Mouse (Mus musculus) C2C12 (cell line): Measurements from ENCODE around the gene Dennd4a. TPM values are rescaled to one million over a fixed set of nuclear protein-coding genes. Genes with fewer than 3 reads are reported as not detected.

Source experiments
- H3K27me3 ChIP-seq: one replicate; pipeline ENCODE4 v1.6.1; 2011; ENCODE audit not compliant: control insufficient read depth, insufficient read depth, insufficient read length
- H3K36me3 ChIP-seq: one replicate; pipeline ENCODE4 v1.6.1; 2011; ENCODE audit not compliant: control insufficient read depth, insufficient read depth
- H3K4me3 ChIP-seq: one replicate; pipeline ENCODE4 v1.5.1; 2011; ENCODE audit warnings: mild to moderate bottlenecking, control low read depth; ENCODE audit not compliant: poor library complexity, insufficient read depth, severe bottlenecking
- H3K79me2 ChIP-seq: one replicate; pipeline ENCODE4 v1.6.1; 2011; ENCODE audit not compliant: control insufficient read depth, insufficient read depth
- H3K79me3 ChIP-seq: one replicate; pipeline ENCODE4 v1.6.1; 2011; ENCODE audit warnings: low read depth, control low read depth
- H3ac ChIP-seq: one replicate; pipeline ENCODE3; 2011; ENCODE audit warnings: low read depth; ENCODE audit not compliant: control insufficient read depth, insufficient read length
- CEBPB ChIP-seq: IDR thresholded peaks from one replicate; pipeline ENCODE4 v1.6.1; 2011; ENCODE audit warnings: low read depth, mild to moderate bottlenecking, control low read depth, moderate library complexity
- CTCF ChIP-seq: IDR thresholded peaks from one replicate; pipeline ENCODE4 v1.5.1; 2011; ENCODE audit not compliant: control insufficient read depth, insufficient read depth, insufficient read length
- FOSL1 ChIP-seq: IDR thresholded peaks from one replicate; pipeline ENCODE4 v1.8.0; 2011; ENCODE audit warnings: mild to moderate bottlenecking, low read length; ENCODE audit not compliant: poor library complexity, insufficient read depth, severe bottlenecking
- MAX ChIP-seq: IDR thresholded peaks from one replicate; pipeline ENCODE4 v1.6.1; 2011; ENCODE audit warnings: mild to moderate bottlenecking, control low read depth
- MYOD1 ChIP-seq: IDR thresholded peaks from one replicate; pipeline ENCODE4 v1.6.1; 2011; ENCODE audit warnings: low read depth; ENCODE audit not compliant: control insufficient read depth, insufficient read length
- MYOG ChIP-seq: IDR thresholded peaks from one replicate; pipeline ENCODE4 v1.6.1; 2011; ENCODE audit not compliant: control insufficient read depth, insufficient read length; ENCODE audit errors: extremely low read depth
- USF1 ChIP-seq: IDR thresholded peaks from one replicate; pipeline ENCODE4 v1.6.1; 2011; ENCODE audit warnings: low read depth, mild to moderate bottlenecking, control low read depth, moderate library complexity
- polyA plus RNA-seq: library from polyadenylated mRNA; unstranded; fragments of >200 nt; fragmentation: generic; extraction: Trizol; gene quantifications from one replicate; pipeline ENCODE4 v1.2.1, GENCODE M21; 2012; ENCODE audit warnings: missing spikeins

Gene Dennd4a
- polyA plus RNA-seq, 1 experiment: 1.3 TPM

- H3K79me2 ChIP-seq: no peaks in the 10 kb centered on the region
- TF ChIP-seq MYOG (no peak), FOSL1 (no peak), CTCF (no peak), USF1 (no peak), MYOD1 (no peak), MAX (no peak), CEBPB (no peak)
- H3K4me3 ChIP-seq: no peak overlapping the region
- H3ac ChIP-seq: no peak overlapping the region
- no peaks in the 10 kb centered on the region for H3K27me3 ChIP-seq
- no peaks in the 10 kb centered on the region for H3K36me3 ChIP-seq
- H3K79me3 ChIP-seq: no peaks in the 10 kb centered on the region
These were observed 7.5 kb upstream of the Dennd4a start for GRCm38 (mm10) chr9:64803373-64804214.

- Histone ChIP-seq H3K36me3 (no peaks in the 10 kb centered on the region), H3K27me3 (no peaks in the 10 kb centered on the region), H3K79me3 (no peaks in the 10 kb centered on the region), H3K79me2 (no peaks in the 10 kb centered on the region), H3ac (no peak overlapping the region), H3K4me3 (no peak overlapping the region)
- TF ChIP-seq MYOG (no peak), CEBPB (no peak), MAX (no peak), USF1 (no peak), MYOD1 (no peak)
These were observed 5.3 kb upstream of the Dennd4a start for GRCm38 (mm10) chr9:64805875-64806274.

DNA sequence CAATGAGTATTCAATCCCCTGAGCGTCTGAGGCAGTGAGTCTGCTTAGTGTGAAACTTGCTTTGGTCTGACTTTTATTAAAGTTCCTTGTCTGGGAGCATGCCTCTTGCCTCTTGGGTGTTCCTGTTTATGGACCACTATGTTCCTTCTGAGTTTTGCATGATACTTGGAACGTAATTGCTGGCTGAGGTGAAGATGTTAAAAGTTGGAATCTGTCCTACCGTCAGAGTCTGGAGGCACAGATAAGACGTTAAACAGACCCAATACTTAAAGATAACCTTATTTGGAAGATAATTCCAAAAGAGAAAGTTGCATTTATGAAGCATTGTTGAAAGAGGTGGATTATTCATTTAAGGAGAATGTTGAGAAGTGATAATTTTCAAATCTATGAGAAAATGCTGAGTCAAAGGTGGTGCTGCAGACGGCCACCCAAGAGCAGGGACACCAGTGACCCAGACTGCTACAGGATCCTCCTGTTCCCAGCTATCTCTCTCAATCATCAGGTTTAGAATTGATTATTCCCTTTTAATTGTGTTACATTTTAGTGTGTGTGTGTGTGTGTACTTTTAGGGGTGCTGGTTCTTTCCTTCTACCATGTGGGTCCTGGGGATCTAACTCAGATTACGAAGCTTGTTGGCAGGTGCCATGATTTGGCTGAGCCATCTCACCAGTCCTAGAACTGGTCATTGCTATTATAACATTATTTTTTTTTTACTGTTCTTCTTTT, 4.6 kb upstream of the Dennd4a start:
- H3ac ChIP-seq: no peak overlapping the region
- H3K4me3 ChIP-seq: no peak overlapping the region
- no peak for TF ChIP-seq USF1
- no peak for TF ChIP-seq FOSL1
- no peak for TF ChIP-seq CTCF
- TF ChIP-seq MYOD1: no peak
- no peak for TF ChIP-seq CEBPB
- TF ChIP-seq MAX: no peak
- H3K27me3 ChIP-seq: no peaks in the 10 kb centered on the region
- no peaks in the 10 kb centered on the region for H3K36me3 ChIP-seq
- no peaks in the 10 kb centered on the region for H3K79me2 ChIP-seq
- no peaks in the 10 kb centered on the region for H3K79me3 ChIP-seq

DNA sequence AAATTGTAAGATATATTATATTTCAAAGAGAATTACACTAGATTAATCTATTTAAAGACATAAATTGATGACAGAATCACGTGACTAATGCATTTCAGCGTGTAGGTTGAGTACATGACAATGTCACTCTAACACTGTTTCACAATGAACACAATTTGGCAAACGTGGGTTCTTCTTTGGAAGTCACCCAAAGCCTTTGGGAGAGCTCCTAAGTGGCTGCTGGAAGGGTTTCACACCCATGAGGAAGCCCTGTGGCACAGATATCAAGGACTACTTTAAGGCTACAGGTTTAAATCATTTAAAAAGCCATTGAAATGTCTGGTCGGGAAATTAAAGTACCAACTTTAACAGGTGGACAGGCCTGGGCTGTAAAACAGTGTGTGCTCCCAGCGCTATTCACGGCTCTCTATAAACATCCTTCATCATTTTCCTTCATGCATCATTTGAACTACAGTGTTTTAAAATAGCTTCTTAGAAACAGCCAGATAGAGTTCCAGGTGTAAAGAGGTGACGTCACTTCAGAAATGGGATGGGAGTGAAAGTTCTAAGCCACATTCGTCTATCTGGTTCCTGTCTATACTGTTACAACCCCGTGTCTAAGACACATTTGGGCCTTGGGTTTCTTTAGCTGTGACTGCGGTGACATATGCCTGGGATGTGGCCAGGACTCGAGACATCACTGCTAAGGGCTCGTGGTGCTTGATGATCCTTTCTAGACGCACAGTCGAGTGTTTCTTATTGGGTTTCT, 3.9 kb upstream of the Dennd4a start:
- H3K27me3 ChIP-seq: no peaks in the 10 kb centered on the region
- TF ChIP-seq MYOD1 (no peak), CEBPB (no peak), MAX (no peak), MYOG (no peak), USF1 (no peak), FOSL1 (no peak), CTCF (no peak)
- H3ac ChIP-seq: no peak overlapping the region
- H3K79me2 ChIP-seq: no peaks in the 10 kb centered on the region
- no peaks in the 10 kb centered on the region for H3K36me3 ChIP-seq
- no peaks in the 10 kb centered on the region for H3K79me3 ChIP-seq
- H3K4me3 ChIP-seq: no peak overlapping the region

GRCm38 (mm10) chr9:64809851-64810250, 1.3 kb upstream of the Dennd4a start:
- no peaks in the 10 kb centered on the region for H3K79me3 ChIP-seq
- no peaks in the 10 kb centered on the region for H3K27me3 ChIP-seq
- H3K36me3 ChIP-seq: no peaks in the 10 kb centered on the region
- no peak overlapping the region for H3ac ChIP-seq
- TF ChIP-seq MYOG (no peak), MAX (no peak), FOSL1 (no peak), CEBPB (no peak), MYOD1 (no peak), USF1 (no peak), CTCF (no peak)
- no peak overlapping the region for H3K4me3 ChIP-seq
- H3K79me2 ChIP-seq: no peaks in the 10 kb centered on the region
